12 mouse cellular contexts compared by ENCODE assay signal in the genomic region with DNA sequence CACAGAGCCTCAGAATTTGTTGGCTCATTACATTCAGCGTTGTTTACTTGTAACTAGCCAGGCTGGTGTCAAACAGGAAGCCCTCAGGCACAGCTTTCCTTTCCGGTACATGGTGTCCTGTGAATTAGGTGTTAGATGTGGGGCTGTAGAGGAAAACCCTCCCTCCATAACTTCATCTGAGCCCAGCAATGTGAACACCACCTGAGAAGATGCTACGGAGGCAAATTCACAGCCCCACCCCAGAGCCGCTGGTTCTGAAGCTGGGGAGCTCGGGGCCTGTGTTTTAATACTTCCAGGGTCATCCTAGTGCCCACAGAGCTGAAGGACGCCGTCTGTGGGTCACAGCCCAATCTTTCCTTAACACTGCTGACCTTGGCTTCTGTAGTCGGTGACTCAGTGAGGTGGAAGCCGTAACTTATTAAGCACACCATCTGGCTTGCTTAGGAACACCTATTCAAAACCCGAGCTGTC. TPM values are rescaled to one million over a fixed set of nuclear protein-coding genes. Genes with fewer than 3 reads are reported as not detected.
DNase-seq lines count a peak whose midpoint lies in the region; ATAC-seq and TF ChIP-seq lines count a peak whose summit lies in the region.
"Had no signal": no experiment of that assay in that cellular context is flagged by ENCODE, and none has a peak within 500 bp of the region (broad histone marks: within the 10 kb centered on the region; RNA-seq: fewer than 3 reads in every experiment).

No protein-coding gene starts in this region.

- no peak for TF ChIP-seq CTCF in thymus, adult 2 months (IDR thresholded peaks at IDR 0.05; ENCODE audit: borderline replicate concordance, control insufficient read depth, extremely low read depth, insufficient read depth, low read length, poor library complexity)

- DNase-seq in thymus, adult 2 months: no peak
- DNase-seq in thymus, postnatal 14 days: no peak
- DNase-seq in brain, adult 2 months (ENCODE audit: low read depth, low spot score): peak; percentile 59
- DNase-seq in adipocyte (ENCODE audit: low spot score): no peak
- no peak for DNase-seq in gastrocnemius, postnatal 4 days (ENCODE audit: low spot score in 2 of 2)
- DNase-seq: right cerebral cortex, postnatal 4 days had no signal

- WGBS in intestine, embryonic 15.5 days: 55% methylated on average over 10 of the region's 10 CpGs
- 57% methylated on average over 10 of the region's 10 CpGs for WGBS in intestine, embryonic 16.5 days
- WGBS in thymus, adult 2 months: 59% methylated on average over 10 of the region's 10 CpGs

- H3K4me3 ChIP-seq in intestine, embryonic 15.5 days (replicated peaks): no peak overlapping the region
- H3K4me3 ChIP-seq in intestine, embryonic 16.5 days (ENCODE audit: low read length): no peak overlapping the region
- H3K4me3 ChIP-seq in thymus, adult 2 months (ENCODE audit: control insufficient read depth, insufficient read depth, low read length): no peak overlapping the region
- H3K4me3 ChIP-seq: heart, embryonic 15.5 days; limb, embryonic 13.5 days; neural tube, embryonic 13.5 days had no signal

- H3K27ac ChIP-seq in intestine, embryonic 15.5 days: no peak overlapping the region
- H3K27ac ChIP-seq in intestine, embryonic 16.5 days (ENCODE audit: low read length): no peak overlapping the region
- peak overlapping the region; percentile 53; the same call in 1 of the 2 replicates for H3K27ac ChIP-seq in thymus, adult 2 months (ENCODE audit: control insufficient read depth, insufficient read depth, low read length)
- H3K27ac ChIP-seq: heart, embryonic 15.5 days; limb, embryonic 13.5 days; neural tube, embryonic 13.5 days had no signal

- H3K4me2 ChIP-seq in intestine, embryonic 15.5 days (replicated peaks): no peak overlapping the region
- no peak overlapping the region for H3K4me2 ChIP-seq in intestine, embryonic 16.5 days (ENCODE audit: low read depth, low read length)
- H3K4me2 ChIP-seq: heart, embryonic 15.5 days; limb, embryonic 13.5 days; neural tube, embryonic 13.5 days had no signal

- no peak for TF ChIP-seq POLR2A in thymus, adult 2 months (IDR thresholded peaks at IDR 0.05; ENCODE audit: control insufficient read depth, extremely low read depth, insufficient read depth, low read length, poor library complexity)

- no peaks in the 10 kb centered on the region for H3K27me3 ChIP-seq in intestine, embryonic 15.5 days (replicated peaks)
- H3K27me3 ChIP-seq in intestine, embryonic 16.5 days (replicated peaks; ENCODE audit: control insufficient read depth, insufficient read depth, low read length): no peaks in the 10 kb centered on the region
- no peaks in the 10 kb centered on the region for H3K27me3 ChIP-seq in thymus, adult 2 months (ENCODE audit: control insufficient read depth, insufficient read depth, low read length)
- H3K27me3 ChIP-seq: heart, embryonic 15.5 days; limb, embryonic 13.5 days; neural tube, embryonic 13.5 days had no signal

- no peaks in the 10 kb centered on the region for H3K9me3 ChIP-seq in intestine, embryonic 15.5 days
- H3K9me3 ChIP-seq in intestine, embryonic 16.5 days (ENCODE audit: control insufficient read depth, low read length): no peaks in the 10 kb centered on the region
- H3K9me3 ChIP-seq: heart, embryonic 15.5 days; limb, embryonic 13.5 days; neural tube, embryonic 13.5 days had no signal

- no peak overlapping the region for H3K9ac ChIP-seq in intestine, embryonic 15.5 days
- no peak overlapping the region for H3K9ac ChIP-seq in intestine, embryonic 16.5 days (ENCODE audit: low read depth, low read length)
- H3K9ac ChIP-seq: heart, embryonic 15.5 days; limb, embryonic 13.5 days; neural tube, embryonic 13.5 days had no signal

- H3K36me3 ChIP-seq in intestine, embryonic 15.5 days: no peaks in the 10 kb centered on the region
- no peaks in the 10 kb centered on the region for H3K36me3 ChIP-seq in intestine, embryonic 16.5 days (ENCODE audit: control insufficient read depth, insufficient read depth, low read length)
- H3K36me3 ChIP-seq in thymus, adult 2 months (ENCODE audit: control insufficient read depth, insufficient read depth, low read length): no peaks in the 10 kb centered on the region
- H3K36me3 ChIP-seq: heart, embryonic 15.5 days; limb, embryonic 13.5 days; neural tube, embryonic 13.5 days had no signal

- ATAC-seq in intestine, embryonic 15.5 days: 0 out of 2 replicates have a peak, but pooled peaks have one; percentile 17
- no peak for ATAC-seq in intestine, embryonic 16.5 days

- H3K4me1 ChIP-seq in intestine, embryonic 15.5 days (replicated peaks): no peaks in the 10 kb centered on the region
- no peaks in the 10 kb centered on the region for H3K4me1 ChIP-seq in intestine, embryonic 16.5 days (ENCODE audit: control insufficient read depth, insufficient read depth, low read length)
- H3K4me1 ChIP-seq in thymus, adult 2 months (replicated peaks; ENCODE audit: control insufficient read depth, insufficient read depth, low read length): peaks cover 16% of the 10 kb centered on the region
- H3K4me1 ChIP-seq: heart, embryonic 15.5 days; neural tube, embryonic 13.5 days had no signal

RNA-seq across cellular contexts. Expression of gene Rab27a, which starts 10.8 kb away (rescaled TPM):
- 7.9 and 9.0 TPM in 2 replicates for polyA plus RNA-seq in intestine, embryonic 15.5 days (2015; fragmentation: Nextera tagmentation; extraction: Ambion mirVana)
- polyA plus RNA-seq in intestine, embryonic 16.5 days (2015; fragmentation: Nextera tagmentation; extraction: Ambion mirVana): 9.0 TPM in 2 replicates
- polyA plus RNA-seq in thymus, adult 2 months (2012; rRNA removed): 21.1 and 22.4 TPM in 2 replicates
- 1 to 10 TPM; 2.5 to 3.1 TPM for total RNA-seq in gastrocnemius, postnatal 4 days (2021)

RNA-seq across cellular contexts. Expression of gene Pigb, which starts 15.3 kb away (rescaled TPM):
- 14.0 and 14.9 TPM in 2 replicates for polyA plus RNA-seq in intestine, embryonic 15.5 days (2015; fragmentation: Nextera tagmentation; extraction: Ambion mirVana)
- 13.5 and 15.2 TPM in 2 replicates for polyA plus RNA-seq in intestine, embryonic 16.5 days (2015; fragmentation: Nextera tagmentation; extraction: Ambion mirVana)
- polyA plus RNA-seq in thymus, adult 2 months (2012; rRNA removed): 8.2 and 11.7 TPM in 2 replicates
- 1 to 10 TPM; 6.7 to 7.0 TPM for total RNA-seq in gastrocnemius, postnatal 4 days (2021)

RNA-seq across cellular contexts. Expression of gene Khdc3, which starts 46.2 kb away (rescaled TPM):
- polyA plus RNA-seq in intestine, embryonic 15.5 days (2015; fragmentation: Nextera tagmentation; extraction: Ambion mirVana): not detected in 2 replicates
- not detected in 2 replicates for polyA plus RNA-seq in intestine, embryonic 16.5 days (2015; fragmentation: Nextera tagmentation; extraction: Ambion mirVana)
- polyA plus RNA-seq in thymus, adult 2 months (2012; rRNA removed): 2.2 and 2.3 TPM in 2 replicates
- total RNA-seq in gastrocnemius, postnatal 4 days (2021): not detected
- polyA plus RNA-seq: embryonic facial prominence, embryonic 11.5 days; heart, embryonic 15.5 days; neural tube, embryonic 13.5 days had no signal

RNA-seq across cellular contexts. Expression of gene Gm20509, which starts 46.8 kb away (rescaled TPM):
- 0.14 TPM in 1 of 2 replicates, not detected in the other for polyA plus RNA-seq in intestine, embryonic 15.5 days (2015; fragmentation: Nextera tagmentation; extraction: Ambion mirVana)
- polyA plus RNA-seq in intestine, embryonic 16.5 days (2015; fragmentation: Nextera tagmentation; extraction: Ambion mirVana): not detected in 2 replicates
- polyA plus RNA-seq in thymus, adult 2 months (2012; rRNA removed): not detected in 2 replicates
- not detected for total RNA-seq in gastrocnemius, postnatal 4 days (2021)
- polyA plus RNA-seq: heart, embryonic 15.5 days; limb, embryonic 13.5 days; neural tube, embryonic 13.5 days had no signal

RNA-seq across cellular contexts. Expression of gene Rsl24d1, which starts 57.8 kb away (rescaled TPM):
- polyA plus RNA-seq in intestine, embryonic 15.5 days (2015; fragmentation: Nextera tagmentation; extraction: Ambion mirVana): 94.3 and 108 TPM in 2 replicates
- 76.3 and 82.8 TPM in 2 replicates for polyA plus RNA-seq in intestine, embryonic 16.5 days (2015; fragmentation: Nextera tagmentation; extraction: Ambion mirVana)
- 25.8 and 26.3 TPM in 2 replicates for polyA plus RNA-seq in thymus, adult 2 months (2012; rRNA removed)
- total RNA-seq in gastrocnemius, postnatal 4 days (2021): 10 to 100 TPM; 45.3 to 47.6 TPM
